Mouse (Mus musculus): Measurements from ENCODE around the gene Trp53rkb. TPM values are rescaled to one million over a fixed set of nuclear protein-coding genes. Genes with fewer than 3 reads are reported as not detected.

Trp53rkb gene
- total RNA-seq, 2 experiments from 2014 or later, result 2.3 to 3.7 TPM

DNA sequence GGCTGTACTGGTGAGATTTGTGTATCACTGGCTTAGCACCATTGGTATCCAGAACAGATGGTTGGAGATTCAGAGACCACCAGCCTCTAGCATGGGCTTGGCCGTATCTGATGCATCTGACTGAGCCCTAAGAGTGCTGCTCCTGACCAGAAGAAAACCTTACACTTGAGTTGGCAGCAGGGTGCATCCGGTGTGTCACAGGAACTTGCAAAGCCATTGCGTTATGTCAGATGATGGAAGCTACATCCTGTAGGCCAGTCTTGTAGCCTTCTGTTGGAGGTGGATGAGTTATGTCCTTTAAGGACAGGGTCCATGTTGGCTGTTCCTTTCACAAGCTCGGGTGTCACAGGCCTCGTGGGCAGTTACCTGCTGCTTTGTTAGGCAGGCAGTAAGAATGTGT, 32.7 kb downstream of the Trp53rkb start:
- DNase-seq (ENCODE audit: low spot score), result no peak
- intact Hi-C loops (cut with DNase I), result no loop called here

DNA sequence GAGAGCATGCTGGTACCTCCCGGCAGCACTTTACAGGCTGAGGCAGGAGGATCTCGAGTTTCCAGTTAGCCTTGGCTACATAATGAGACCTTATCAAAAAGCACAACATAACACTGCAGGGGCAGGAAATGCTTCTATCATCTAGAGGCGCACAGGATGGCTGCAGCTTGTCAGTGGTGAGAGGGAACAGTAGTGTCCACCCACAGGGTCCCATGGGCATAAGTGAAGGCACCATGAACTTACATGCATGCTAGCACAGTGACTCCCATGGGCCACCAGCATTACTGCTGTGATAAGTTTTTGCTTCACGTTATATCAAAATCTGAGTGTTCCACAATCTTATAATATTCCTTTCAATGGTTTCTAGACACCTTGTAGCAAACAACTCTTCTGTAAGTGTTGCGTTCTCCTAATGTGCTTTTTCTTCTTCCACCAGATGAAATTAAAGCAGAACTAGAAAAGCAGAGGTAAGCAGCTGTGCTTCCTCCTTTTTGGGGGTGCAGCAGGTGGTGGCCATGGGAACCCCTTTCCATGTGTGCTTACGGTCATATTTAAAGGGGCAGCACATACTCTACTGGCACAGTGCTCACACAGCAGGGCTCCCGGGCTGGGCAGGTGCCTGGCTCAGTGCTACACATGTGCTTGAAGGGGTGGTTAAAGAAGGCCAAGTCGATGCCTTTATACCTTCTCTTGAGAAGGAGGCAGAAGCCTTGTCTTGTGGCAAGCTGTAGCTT, 34.3 kb downstream of the Trp53rkb start:
- intact Hi-C loops (cut with DNase I), result no loop called here
- DNase-seq (ENCODE audit: low spot score), result no peak

DNA sequence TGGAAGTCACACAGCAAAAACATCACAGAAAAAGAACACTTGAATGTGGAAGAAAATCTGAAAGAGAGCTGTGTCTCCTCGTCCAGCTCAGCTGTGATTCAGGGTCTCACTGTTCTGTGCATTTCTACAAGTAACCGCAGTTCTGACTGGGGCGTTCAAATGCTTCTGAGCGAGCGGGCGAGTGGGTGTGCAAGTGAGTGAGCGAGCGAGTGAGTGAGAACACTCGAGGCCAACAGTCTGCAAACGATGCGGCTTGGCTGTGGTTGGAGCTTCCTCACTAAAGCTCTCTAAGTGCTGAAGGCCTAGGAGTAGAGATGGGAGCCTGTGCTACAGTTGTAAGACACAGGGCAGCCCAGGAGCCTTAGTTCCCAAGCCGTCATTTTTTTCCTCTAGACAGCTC, 36.0 kb downstream of the Trp53rkb start:
- intact Hi-C loops (cut with DNase I), result no loop called here
- DNase-seq (ENCODE audit: low spot score), result no peak

DNA sequence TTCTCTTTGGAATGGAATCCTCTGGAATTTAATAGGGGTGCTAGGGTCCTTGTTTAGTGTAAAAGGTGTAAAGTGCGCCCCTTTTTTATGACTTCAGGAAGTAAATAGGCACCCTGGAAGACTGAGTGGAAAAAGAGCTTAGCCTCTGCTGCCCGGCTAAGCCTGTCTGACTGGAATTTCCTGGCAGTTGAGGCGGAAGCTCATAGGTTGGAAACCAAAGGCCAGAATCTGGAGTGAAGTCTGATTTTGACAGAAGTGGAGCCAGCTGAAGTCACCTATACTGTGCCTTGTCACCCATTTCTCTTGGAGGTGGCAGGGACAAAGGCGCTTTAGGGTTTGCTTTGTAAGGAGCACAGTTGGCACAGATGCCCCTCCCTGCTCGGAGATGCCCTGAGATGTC, 38.0 kb downstream of the Trp53rkb start:
- intact Hi-C loops (cut with DNase I), result no loop called here
- DNase-seq (ENCODE audit: low spot score), result no peak

DNA sequence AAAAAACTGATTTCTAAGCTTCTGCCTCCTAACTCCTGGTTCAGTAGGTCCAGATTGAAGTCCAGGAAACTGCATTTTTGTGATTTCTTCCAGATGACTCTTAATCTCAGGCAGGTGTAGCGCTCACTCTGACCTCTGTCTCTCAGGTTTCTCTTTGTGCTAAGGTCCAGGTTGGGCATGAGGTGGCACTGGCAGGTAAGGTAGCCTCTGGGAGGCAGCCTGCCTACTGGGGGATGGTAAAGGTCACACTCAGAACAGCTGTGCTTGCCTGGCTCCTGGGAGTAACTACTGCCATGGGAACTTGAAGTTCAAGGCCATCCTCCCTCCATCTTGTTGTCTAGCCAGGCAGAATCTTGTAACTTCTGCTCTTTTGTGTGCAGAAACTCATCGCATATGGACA, 41.8 kb downstream of the Trp53rkb start:
- DNase-seq (ENCODE audit: low spot score), result no peak
- intact Hi-C loops (cut with DNase I), result no loop called here

DNA sequence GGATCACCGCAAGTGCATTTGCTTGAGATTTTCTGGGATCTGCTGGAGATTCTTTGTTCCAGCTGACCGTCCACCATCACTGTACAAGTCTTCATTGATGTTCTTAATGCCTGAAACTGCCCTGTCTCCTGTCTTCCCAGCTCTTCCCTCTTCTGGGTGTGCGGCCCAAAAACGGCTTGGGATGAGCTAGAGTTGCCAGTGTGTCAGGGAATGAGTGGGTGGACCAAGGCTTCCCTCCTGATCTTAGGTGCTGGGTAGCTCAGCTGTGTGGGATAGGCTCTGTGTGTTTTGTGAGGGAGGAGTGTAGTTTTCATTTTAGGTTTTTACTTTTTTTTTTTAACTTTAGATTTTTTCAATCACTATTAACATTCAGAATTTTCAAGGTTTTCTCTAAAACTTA, 42.5 kb downstream of the Trp53rkb start:
- intact Hi-C loops (cut with DNase I), result no loop called here

DNA sequence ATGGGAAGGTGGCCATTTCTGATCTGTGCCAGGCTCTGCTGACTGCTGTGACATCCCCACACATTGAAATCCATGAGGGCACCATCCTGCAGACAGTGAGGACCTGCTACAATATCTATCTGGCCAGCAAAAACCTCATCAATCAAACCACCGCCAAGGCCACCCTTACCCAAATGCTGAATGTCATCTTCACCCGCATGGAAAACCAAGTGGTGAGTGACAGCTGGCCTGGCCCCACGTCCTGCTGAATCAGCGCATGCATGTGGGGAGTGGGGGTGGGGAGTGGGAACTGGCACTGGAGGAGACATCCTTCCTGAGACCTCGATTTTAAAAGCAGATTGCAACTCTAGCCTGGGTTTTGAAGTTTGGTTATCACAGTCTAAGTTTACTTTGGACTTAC, 43.2 kb downstream of the Trp53rkb start:
- DNase-seq (ENCODE audit: low spot score), result no peak
- intact Hi-C loops (cut with DNase I), result no loop called here

More for the DNA sequence above, 42.5 kb downstream of the Trp53rkb start:
- no peak for DNase-seq (ENCODE audit: low spot score)

DNA sequence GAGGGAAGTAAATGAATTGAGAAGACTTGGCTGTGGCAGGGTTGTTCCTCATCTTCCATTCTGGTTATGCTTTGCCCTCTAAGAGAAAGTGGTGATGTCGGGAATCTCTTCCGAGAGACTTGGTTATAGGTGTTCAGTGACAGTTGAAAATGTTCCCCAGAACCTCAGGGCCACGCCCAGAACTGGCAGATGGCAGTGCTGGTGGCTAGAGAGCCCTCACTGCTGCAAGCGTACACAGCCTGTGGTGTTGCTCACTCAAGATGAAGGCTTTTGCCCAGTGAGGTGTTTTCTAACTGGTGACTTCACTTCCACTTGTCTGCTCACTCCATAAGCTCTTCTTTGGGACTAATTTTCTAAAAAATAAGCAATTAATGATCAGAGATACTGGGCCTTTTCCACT, 49.5 kb downstream of the Trp53rkb start:
- DNase-seq (ENCODE audit: low spot score), result no peak
- intact Hi-C loops (cut with DNase I), result no loop called here

Other genes with a start within 250 kb of the Trp53rkb start
- gene Prex1, start 78.7 kb upstream of the Trp53rkb start, total RNA-seq (2021), result 1 to 10 TPM; 5.9 to 6.6 TPM
- 10 to 100 TPM; 42.6 to 43.8 TPM for gene Arfgef2, start 13.1 kb downstream of the Trp53rkb start, total RNA-seq (2021)
- gene Cse1l, start 113.5 kb downstream of the Trp53rkb start, total RNA-seq (2021), result 10 to 100 TPM; 39.2 to 41.2 TPM
- 10 to 100 TPM; 41.7 to 45.4 TPM for gene Stau1, start 203.8 kb downstream of the Trp53rkb start, total RNA-seq (2021)
- gene Ddx27, start 222.7 kb downstream of the Trp53rkb start, total RNA-seq (2021), result 10 to 100 TPM; 10.0 to 11.3 TPM

Data from heart, postnatal 25 days (tissue).